Mouse (Mus musculus) testis, adult 2 months (tissue): Measurements from ENCODE around the gene Slc44a3.

Source experiments
- CTCF ChIP-seq: fragments of 200-500 bp; IDR thresholded peaks from 2 replicates; pipeline ENCODE4 v1.5.1; 2012; ENCODE audit warnings: low read depth, mild to moderate bottlenecking, inconsistent platforms, low read length, moderate library complexity; ENCODE audit not compliant: control insufficient read depth, insufficient read depth, insufficient replicate concordance
- POLR2A ChIP-seq: fragments of 200-500 bp; IDR thresholded peaks from 2 replicates; pipeline ENCODE4 v1.6.1; 2012; ENCODE audit warnings: low read depth, mild to moderate bottlenecking, inconsistent platforms, low read length, moderate library complexity; ENCODE audit not compliant: control insufficient read depth

- TF ChIP-seq POLR2A (no peak), CTCF (no peak)
These were observed 50.6 kb downstream of the Slc44a3 start for GRCm38 (mm10) chr3:121481564-121481963.
